Mouse (Mus musculus) gastrocnemius, postnatal 36 days (tissue): ENCODE measurements around the gene Rcn1. TPM values are rescaled to one million over a fixed set of nuclear protein-coding genes. Genes with fewer than 3 reads are reported as not detected.

Experiments used
- DNase-seq, 2 experiments: peaks; one replicate each; pipeline ENCODE4 v3.0.0; 2022
- intact Hi-C: fragments of 180-260 bp; cut with DNase I; formaldehyde crosslinking; loops from one replicate; pipeline ENCODE4 v1.15.1; 2025
- total RNA-seq, 2 experiments: library from RNA; stranded (reverse); gene quantifications; 2 replicates each; pipeline ENCODE4 v1.2.3; 2021

Gene Rcn1
- total RNA-seq, 2 experiments from 2014 or later = 8.6 to 9.4 TPM

DNA sequence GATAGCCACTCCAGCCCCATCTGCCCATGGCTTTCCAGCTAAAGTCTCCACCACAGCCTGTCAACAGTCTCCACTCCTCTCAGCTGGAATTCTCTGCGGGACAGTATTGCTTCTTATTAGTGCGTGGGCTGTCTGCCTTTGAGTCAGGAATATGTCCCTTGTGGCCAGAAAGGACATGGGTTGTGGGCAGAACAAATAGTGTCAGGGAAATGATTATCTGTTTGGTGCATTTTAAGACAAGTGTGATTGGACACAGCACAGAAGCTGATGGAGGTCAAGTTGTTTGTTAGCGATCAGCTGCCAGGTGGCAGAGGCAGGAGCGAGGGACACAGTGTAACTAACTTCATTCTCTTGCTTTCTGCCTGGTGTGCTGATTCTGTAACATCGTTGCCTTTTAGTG, 42.3 kb downstream of the Rcn1 start:
- intact Hi-C loops = no loop called here
- DNase-seq = no peak

DNA sequence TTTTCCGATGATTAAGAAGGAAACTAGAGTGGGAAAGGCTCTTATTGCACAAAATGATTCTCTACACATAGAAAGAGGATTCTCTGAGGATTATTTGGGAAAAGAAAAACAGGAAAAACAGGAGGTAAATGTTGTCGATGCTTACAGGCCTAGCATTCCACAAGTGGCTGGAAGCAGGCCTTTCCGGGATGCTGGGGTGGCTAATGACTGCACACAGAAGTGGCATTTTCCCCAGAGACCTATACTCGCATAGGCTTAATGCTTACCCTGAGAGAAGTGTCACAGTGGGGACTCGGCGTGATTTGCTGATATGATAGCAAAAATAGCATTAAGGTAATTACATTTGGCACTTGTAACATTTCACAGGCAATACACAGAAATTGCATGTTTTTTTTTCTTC, 50.2 kb downstream of the Rcn1 start:
- no peak for DNase-seq

DNA sequence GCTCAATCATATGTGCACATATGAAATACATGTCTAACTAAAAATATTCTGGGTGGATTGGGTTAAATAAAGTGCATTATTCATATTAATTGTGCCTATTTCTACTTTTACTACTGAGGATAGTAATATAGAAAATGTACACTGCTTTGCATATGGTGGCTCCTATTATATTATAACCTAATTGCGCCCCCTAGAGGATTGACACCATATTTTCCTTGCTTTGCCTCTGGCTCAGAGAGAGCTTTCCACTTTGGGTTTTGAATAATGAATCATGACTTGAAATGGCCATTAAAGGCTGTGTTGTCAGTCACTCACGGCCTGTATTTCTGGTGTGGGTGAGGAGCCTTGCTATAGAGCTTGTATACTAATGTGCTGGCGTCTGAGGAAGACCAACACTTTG, 59.1 kb downstream of the Rcn1 start:
- intact Hi-C loops = no loop called here
- no peak for DNase-seq

More for the DNA sequence above, 50.2 kb downstream of the Rcn1 start:
- intact Hi-C loops = no loop called here

GRCm38 (mm10) chr2:105337171-105337875, 61.8 kb downstream of the Rcn1 start:
- intact Hi-C loops = no loop called here
- no peak for DNase-seq

DNA sequence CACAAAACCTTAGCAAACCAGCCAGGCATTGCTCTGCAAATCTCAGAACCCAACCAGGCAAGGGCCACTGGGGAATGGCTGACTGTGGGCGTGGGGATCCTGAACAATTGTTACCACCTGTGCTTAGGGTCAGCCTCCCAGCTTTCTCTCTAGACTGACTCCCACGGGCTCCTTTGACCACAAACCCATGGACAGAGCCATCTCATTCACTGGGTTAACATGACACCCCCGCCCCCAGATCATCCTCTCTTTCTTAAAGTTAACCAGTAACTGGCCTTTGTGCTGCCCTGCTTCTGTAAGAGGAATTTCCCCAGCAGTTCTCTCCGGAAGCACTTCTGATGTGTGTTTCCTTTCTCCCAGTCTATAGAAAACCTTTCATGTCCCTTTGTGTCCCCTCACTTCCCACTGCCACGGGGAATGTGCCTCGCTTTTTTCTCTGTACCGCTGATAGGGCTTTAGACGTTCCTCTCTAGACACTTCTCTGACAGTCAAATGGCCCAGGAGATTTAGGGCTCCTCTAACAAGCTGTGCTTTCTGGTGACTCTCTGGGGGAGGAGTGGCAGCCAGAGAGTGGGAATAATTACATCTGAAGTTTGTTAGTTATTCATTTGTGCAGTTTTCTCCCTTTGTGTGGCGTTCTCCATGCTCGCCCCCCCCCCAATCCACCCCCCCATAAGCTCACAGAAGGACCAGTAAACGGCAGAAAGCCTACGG, 62.6 kb downstream of the Rcn1 start:
- no peak for DNase-seq
- intact Hi-C loops = no loop called here

Other genes with a start within 250 kb of the Rcn1 start
- gene Them7, start 175.0 kb downstream of the Rcn1 start, total RNA-seq = not detected